Mouse (Mus musculus) bone marrow, adult 2 months (tissue): Measurements from ENCODE around the gene Cyp1a1.

Experiments used
- CTCF ChIP-seq: fragments of 200-500 bp; IDR thresholded peaks from 2 replicates; pipeline ENCODE4 v1.5.1; 2011; ENCODE audit warnings: low read length, control low read depth; ENCODE audit not compliant: control insufficient read depth, insufficient read depth
- POLR2A ChIP-seq: fragments of 200-500 bp; IDR thresholded peaks from 2 replicates; pipeline ENCODE4 v1.6.1; 2011; ENCODE audit warnings: low read depth, mild to moderate bottlenecking, control low read depth, low read length, borderline replicate concordance; ENCODE audit not compliant: control insufficient read depth

DNA sequence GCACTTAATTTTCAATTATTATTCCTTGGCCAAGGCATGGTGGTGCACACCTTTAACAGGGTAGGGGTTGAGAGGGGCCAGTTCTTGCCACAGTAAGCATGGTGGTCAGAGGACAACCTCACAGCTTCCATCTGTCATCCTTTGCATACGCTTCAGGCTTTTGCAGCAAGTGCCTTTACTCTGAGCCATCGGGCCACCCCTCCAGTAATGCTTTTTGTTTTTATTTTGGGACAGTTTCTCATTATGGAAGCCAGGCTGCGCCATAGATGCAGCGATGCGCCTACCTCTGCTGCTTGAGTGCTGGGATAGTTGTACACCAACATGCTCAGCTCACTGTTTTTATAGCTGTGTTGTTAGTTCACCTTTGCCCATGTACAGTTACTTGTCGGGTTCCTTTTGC lies 45.9 kb downstream of the Cyp1a1 start:
- TF ChIP-seq POLR2A (no peak), CTCF (no peak)
